Mouse (Mus musculus): ENCODE results near the gene Prim2. TPM values are rescaled to one million over a fixed set of nuclear protein-coding genes. Genes with fewer than 3 reads are reported as not detected.

Prim2 gene
- total RNA-seq, 1 experiment: 39.0 TPM

DNA sequence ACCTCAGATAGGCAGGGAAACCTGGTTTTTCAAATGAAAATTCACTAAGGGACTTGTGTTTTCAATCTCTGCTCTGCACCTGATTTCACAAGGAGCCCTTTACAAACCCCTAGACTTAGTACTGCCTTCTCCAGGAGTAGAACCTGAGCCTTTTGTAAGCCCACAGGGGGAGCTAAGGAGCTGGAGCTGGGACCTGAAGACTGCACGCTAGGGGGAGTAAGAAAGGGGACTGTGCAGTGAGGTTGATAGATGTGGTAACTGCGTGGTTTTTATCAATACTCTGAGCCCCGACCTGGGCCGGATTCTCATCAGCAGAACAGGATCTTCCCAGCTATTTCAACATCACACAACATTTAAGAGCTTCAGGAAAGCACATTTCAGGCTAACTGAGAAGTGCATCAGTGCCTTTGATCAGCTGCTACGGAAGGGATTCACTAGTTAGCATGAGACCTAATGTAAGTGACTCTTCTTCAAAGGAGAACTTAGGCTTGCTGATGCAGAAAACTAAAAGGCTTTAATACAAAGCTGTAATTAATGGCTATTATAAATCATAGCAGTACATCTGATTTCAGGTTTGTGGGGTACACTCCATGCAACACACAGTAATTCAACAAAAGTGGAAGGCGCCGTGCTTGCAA, 103.7 kb downstream of the Prim2 start:
- no peaks in the 10 kb centered on the region for H3K4me1 ChIP-seq (ENCODE audit: control insufficient read depth in 2 of 2, insufficient read depth in 2 of 2, low read length in 2 of 2, poor library complexity in 1 of 2)
- no peaks in the 10 kb centered on the region for H3K36me3 ChIP-seq (ENCODE audit: control insufficient read depth, insufficient read depth, low read length, poor library complexity, severe bottlenecking)
- no peak overlapping the region for H3K4me3 ChIP-seq (ENCODE audit: insufficient read depth in 1 of 2, low read depth in 1 of 2, low read length in 2 of 2, poor library complexity in 1 of 2, severe bottlenecking in 1 of 2)
- no peak overlapping the region for H3K27ac ChIP-seq (ENCODE audit: insufficient read depth, low read depth, low read length, poor library complexity, severe bottlenecking)
- no peak for TF ChIP-seq HCFC1 (IDR thresholded peaks at IDR 0.05; ENCODE audit: borderline replicate concordance, insufficient read depth, low read length)
- no peak for TF ChIP-seq CHD2 (IDR thresholded peaks at IDR 0.05; ENCODE audit: low read depth, low read length)
- 0 out of 2 replicates have a peak, but pooled peaks have one; percentile 46 for TF ChIP-seq ZC3H11A (IDR thresholded peaks at IDR 0.05; ENCODE audit: borderline replicate concordance, low read depth, low read length)
- no peak for TF ChIP-seq ZNF384 (IDR thresholded peaks at IDR 0.05; ENCODE audit: low read depth, low read length)
- no peak for TF ChIP-seq MAFK (IDR thresholded peaks at IDR 0.05; ENCODE audit: insufficient read depth, low read depth, low read length)
- in situ Hi-C loops (cut with MboI; ENCODE audit: low sequenced_read_pairs in 2 of 2, unreplicated experiment in 2 of 2): no loop called here
- H3K9me3 ChIP-seq (ENCODE audit: control insufficient read depth, insufficient read depth, low read depth, low read length): no peaks in the 10 kb centered on the region
- peak; percentile 59 for DNase-seq (ENCODE audit: low read depth, low spot score)
- no peak overlapping the region for H3K9ac ChIP-seq (ENCODE audit: insufficient read depth, low read depth, low read length, poor library complexity, severe bottlenecking)

DNA sequence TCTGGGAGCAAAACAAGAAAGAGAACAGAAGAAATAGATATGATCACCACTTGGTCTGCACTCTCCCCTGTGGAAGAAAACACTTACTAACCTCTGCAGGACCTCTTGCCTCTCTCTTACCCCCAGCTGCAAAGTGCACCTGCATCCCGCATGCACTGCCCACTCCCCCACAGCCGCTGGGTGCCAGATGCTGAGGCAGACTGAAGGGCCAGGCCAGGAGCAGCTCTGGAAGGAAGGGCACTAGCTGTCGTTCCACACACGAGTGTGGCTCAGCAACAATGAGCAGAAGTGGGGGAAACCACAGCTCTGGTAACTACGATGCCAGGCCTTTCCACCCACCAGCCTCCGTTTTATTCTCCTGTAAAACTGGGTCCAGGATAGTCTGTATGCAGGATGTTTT, 105.6 kb downstream of the Prim2 start:
- H3K27ac ChIP-seq (ENCODE audit: insufficient read depth, low read depth, low read length, poor library complexity, severe bottlenecking): no peak overlapping the region
- no peak overlapping the region for H3K9ac ChIP-seq (ENCODE audit: insufficient read depth, low read depth, low read length, poor library complexity, severe bottlenecking)
- no peak for DNase-seq (ENCODE audit: low read depth, low spot score)
- no peaks in the 10 kb centered on the region for H3K36me3 ChIP-seq (ENCODE audit: control insufficient read depth, insufficient read depth, low read length, poor library complexity, severe bottlenecking)
- no peak for TF ChIP-seq CHD2 (IDR thresholded peaks at IDR 0.05; ENCODE audit: low read depth, low read length)
- no peak for TF ChIP-seq MAFK (IDR thresholded peaks at IDR 0.05; ENCODE audit: insufficient read depth, low read depth, low read length)
- no peak for TF ChIP-seq ZC3H11A (IDR thresholded peaks at IDR 0.05; ENCODE audit: borderline replicate concordance, low read depth, low read length)
- TF ChIP-seq ZNF384 (IDR thresholded peaks at IDR 0.05; ENCODE audit: low read depth, low read length): no peak
- no peak for TF ChIP-seq HCFC1 (IDR thresholded peaks at IDR 0.05; ENCODE audit: borderline replicate concordance, insufficient read depth, low read length)
- H3K4me1 ChIP-seq (ENCODE audit: control insufficient read depth in 2 of 2, insufficient read depth in 2 of 2, low read length in 2 of 2, poor library complexity in 1 of 2): no peaks in the 10 kb centered on the region
- no peak overlapping the region for H3K4me3 ChIP-seq (ENCODE audit: insufficient read depth in 1 of 2, low read depth in 1 of 2, low read length in 2 of 2, poor library complexity in 1 of 2, severe bottlenecking in 1 of 2)
- in situ Hi-C loops (cut with MboI; ENCODE audit: low sequenced_read_pairs in 2 of 2, unreplicated experiment in 2 of 2): no loop called here
- H3K9me3 ChIP-seq (ENCODE audit: control insufficient read depth, insufficient read depth, low read depth, low read length): no peaks in the 10 kb centered on the region

DNA sequence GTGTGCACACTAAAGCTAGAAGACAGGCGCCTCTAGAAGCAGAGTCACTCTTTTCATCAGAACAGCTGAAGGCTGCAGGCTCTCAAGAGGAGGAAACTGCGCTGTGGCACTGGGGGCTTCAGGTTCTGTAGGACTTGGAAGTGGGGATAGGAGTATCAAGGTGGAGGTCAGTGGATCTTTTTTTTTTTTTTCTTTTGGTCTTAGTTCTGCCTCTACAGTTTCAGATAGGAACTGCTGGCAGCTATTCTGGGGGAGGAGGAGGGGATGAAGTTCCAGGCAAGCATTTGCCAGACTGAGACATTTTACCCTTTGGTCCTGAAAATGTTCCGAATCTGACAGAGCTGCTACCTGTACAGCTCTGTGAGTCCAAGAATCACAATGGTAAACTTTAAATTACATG, 106.0 kb downstream of the Prim2 start:
- in situ Hi-C loops (cut with MboI; ENCODE audit: low sequenced_read_pairs in 2 of 2, unreplicated experiment in 2 of 2): no loop called here
- no peaks in the 10 kb centered on the region for H3K36me3 ChIP-seq (ENCODE audit: control insufficient read depth, insufficient read depth, low read length, poor library complexity, severe bottlenecking)
- H3K9me3 ChIP-seq (ENCODE audit: control insufficient read depth, insufficient read depth, low read depth, low read length): no peaks in the 10 kb centered on the region
- H3K4me1 ChIP-seq (ENCODE audit: control insufficient read depth in 2 of 2, insufficient read depth in 2 of 2, low read length in 2 of 2, poor library complexity in 1 of 2): no peaks in the 10 kb centered on the region
- no peak overlapping the region for H3K9ac ChIP-seq (ENCODE audit: insufficient read depth, low read depth, low read length, poor library complexity, severe bottlenecking)
- H3K4me3 ChIP-seq (ENCODE audit: insufficient read depth in 1 of 2, low read depth in 1 of 2, low read length in 2 of 2, poor library complexity in 1 of 2, severe bottlenecking in 1 of 2): no peak overlapping the region
- no peak for TF ChIP-seq CHD2 (IDR thresholded peaks at IDR 0.05; ENCODE audit: low read depth, low read length)
- peak; percentile 79 for TF ChIP-seq ZNF384 (IDR thresholded peaks at IDR 0.05; ENCODE audit: low read depth, low read length)
- DNase-seq (ENCODE audit: low read depth, low spot score): no peak
- H3K27ac ChIP-seq (ENCODE audit: insufficient read depth, low read depth, low read length, poor library complexity, severe bottlenecking): no peak overlapping the region

DNA sequence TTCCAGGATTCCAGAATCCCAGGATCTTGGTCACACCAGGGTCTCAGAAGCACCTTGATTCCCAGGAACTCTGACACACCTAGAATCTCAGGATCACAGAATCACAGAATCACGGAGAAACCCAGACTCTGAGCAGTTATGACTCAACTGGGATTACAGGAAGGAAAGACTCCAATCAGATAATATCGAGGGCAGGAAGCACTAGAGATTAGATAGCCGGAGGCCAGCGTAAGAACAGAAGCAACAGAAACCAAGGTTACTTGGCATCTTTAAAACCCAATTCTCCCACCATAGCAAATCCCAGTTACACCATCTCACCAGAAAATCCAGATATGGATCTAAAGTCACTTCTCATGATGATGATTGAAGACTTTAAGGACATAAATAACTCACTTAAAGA, 113.0 kb downstream of the Prim2 start:
- H3K9ac ChIP-seq (ENCODE audit: insufficient read depth, low read depth, low read length, poor library complexity, severe bottlenecking): no peak overlapping the region
- H3K4me1 ChIP-seq (ENCODE audit: control insufficient read depth in 2 of 2, insufficient read depth in 2 of 2, low read length in 2 of 2, poor library complexity in 1 of 2): peaks cover 0 to 4% of the 10 kb centered on the region in 2 experiments; a peak in 2 of 4 replicates
- no peaks in the 10 kb centered on the region for H3K9me3 ChIP-seq (ENCODE audit: control insufficient read depth, insufficient read depth, low read depth, low read length)
- in situ Hi-C loops (cut with MboI; ENCODE audit: low sequenced_read_pairs in 2 of 2, unreplicated experiment in 2 of 2): no loop called here
- H3K27ac ChIP-seq (ENCODE audit: insufficient read depth, low read depth, low read length, poor library complexity, severe bottlenecking): no peak overlapping the region
- DNase-seq (ENCODE audit: low read depth, low spot score): no peak
- no peaks in the 10 kb centered on the region for H3K36me3 ChIP-seq (ENCODE audit: control insufficient read depth, insufficient read depth, low read length, poor library complexity, severe bottlenecking)
- TF ChIP-seq ZC3H11A (IDR thresholded peaks at IDR 0.05; ENCODE audit: borderline replicate concordance, low read depth, low read length) (no peak), ZNF384 (IDR thresholded peaks at IDR 0.05; ENCODE audit: low read depth, low read length) (no peak), MAFK (IDR thresholded peaks at IDR 0.05; ENCODE audit: insufficient read depth, low read depth, low read length) (no peak), HCFC1 (IDR thresholded peaks at IDR 0.05; ENCODE audit: borderline replicate concordance, insufficient read depth, low read length) (no peak), CHD2 (IDR thresholded peaks at IDR 0.05; ENCODE audit: low read depth, low read length) (no peak)
- H3K4me3 ChIP-seq (ENCODE audit: insufficient read depth in 1 of 2, low read depth in 1 of 2, low read length in 2 of 2, poor library complexity in 1 of 2, severe bottlenecking in 1 of 2): no peak overlapping the region

DNA sequence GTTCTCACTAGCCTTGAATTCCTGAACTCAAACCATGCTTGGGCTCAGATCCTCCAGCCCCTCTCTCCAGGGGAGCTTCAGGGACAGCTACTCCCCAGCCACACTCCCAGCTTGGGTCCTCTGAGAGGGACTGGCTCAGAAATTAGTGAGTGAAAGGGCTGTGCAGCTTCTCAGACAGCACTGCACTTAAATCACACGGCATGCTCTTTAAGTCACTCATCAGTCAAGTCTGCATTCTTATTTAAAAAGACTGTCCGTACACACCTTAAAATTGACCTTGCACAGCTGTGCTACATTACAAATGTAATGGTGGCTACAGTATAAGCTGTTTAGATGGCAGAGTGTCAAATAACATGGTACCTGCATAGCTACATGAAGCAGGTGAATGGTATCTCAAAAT, 114.0 kb downstream of the Prim2 start:
- no peak overlapping the region for H3K9ac ChIP-seq (ENCODE audit: insufficient read depth, low read depth, low read length, poor library complexity, severe bottlenecking)
- no peak overlapping the region; the same call in 1 of the 2 replicates for H3K27ac ChIP-seq (ENCODE audit: insufficient read depth, low read depth, low read length, poor library complexity, severe bottlenecking)
- H3K9me3 ChIP-seq (ENCODE audit: control insufficient read depth, insufficient read depth, low read depth, low read length): no peaks in the 10 kb centered on the region
- TF ChIP-seq ZNF384 (IDR thresholded peaks at IDR 0.05; ENCODE audit: low read depth, low read length) (no peak), ZC3H11A (IDR thresholded peaks at IDR 0.05; ENCODE audit: borderline replicate concordance, low read depth, low read length) (no peak), HCFC1 (IDR thresholded peaks at IDR 0.05; ENCODE audit: borderline replicate concordance, insufficient read depth, low read length) (no peak), CHD2 (IDR thresholded peaks at IDR 0.05; ENCODE audit: low read depth, low read length) (no peak), MAFK (IDR thresholded peaks at IDR 0.05; ENCODE audit: insufficient read depth, low read depth, low read length) (no peak)
- H3K4me1 ChIP-seq (ENCODE audit: control insufficient read depth in 2 of 2, insufficient read depth in 2 of 2, low read length in 2 of 2, poor library complexity in 1 of 2): peaks cover 0 to 4% of the 10 kb centered on the region in 2 experiments; a peak in 2 of 4 replicates
- no peak overlapping the region for H3K4me3 ChIP-seq (ENCODE audit: insufficient read depth in 1 of 2, low read depth in 1 of 2, low read length in 2 of 2, poor library complexity in 1 of 2, severe bottlenecking in 1 of 2)
- peak; percentile 30 for DNase-seq (ENCODE audit: low read depth, low spot score)
- in situ Hi-C loops (cut with MboI; ENCODE audit: low sequenced_read_pairs in 2 of 2, unreplicated experiment in 2 of 2): no loop called here
- no peaks in the 10 kb centered on the region for H3K36me3 ChIP-seq (ENCODE audit: control insufficient read depth, insufficient read depth, low read length, poor library complexity, severe bottlenecking)
